Mouse (Mus musculus): Measurements from ENCODE around the gene Olfr1255. TPM values are rescaled to one million over a fixed set of nuclear protein-coding genes. Genes with fewer than 3 reads are reported as not detected.

Gene Olfr1255
- not detected in 2 replicates for polyA plus RNA-seq (2015; fragmentation: Nextera tagmentation; extraction: Ambion mirVana)

- 82% methylated on average over 3 of the region's 3 CpGs for WGBS
- no peak for ATAC-seq
- Histone ChIP-seq H3K36me3 (ENCODE audit: control insufficient read depth, insufficient read depth) (no peaks in the 10 kb centered on the region), H3K9me3 (ENCODE audit: control insufficient read depth) (no peaks in the 10 kb centered on the region), H3K9ac (ENCODE audit: low read depth, low read length) (no peak within 1 kb of the TSS), H3K4me2 (replicated peaks; ENCODE audit: low read depth) (no peak within 1 kb of the TSS), H3K27ac (ENCODE audit: low read depth, low read length) (no peak within 1 kb of the TSS), H3K27me3 (replicated peaks; ENCODE audit: control insufficient read depth, insufficient read depth, low read length) (no peaks in the 10 kb centered on the region), H3K4me1 (replicated peaks; ENCODE audit: control insufficient read depth, insufficient read depth, low read length) (no peaks in the 10 kb centered on the region), H3K4me3 (ENCODE audit: low read depth, low read length) (no peak within 1 kb of the TSS)
- TF ChIP-seq CTCF (IDR thresholded peaks at IDR 0.05; ENCODE audit: low read depth) = no peak
Measured at GRCm38 (mm10) chr2:89811751-89812150, at the start of gene Olfr1255. Olfr1255 (plus strand) TSS chr2:89812051.

GRCm38 (mm10) chr2:89793519-89793918 lies 18.3 kb upstream of the Olfr1255 start, which contains the start of gene Olfr1254:
Olfr1254 (minus strand) TSS chr2:89793619.
- ATAC-seq = no peak
- Histone ChIP-seq H3K4me3 (ENCODE audit: low read depth, low read length) (no peak within 1 kb of the TSS), H3K4me1 (replicated peaks; ENCODE audit: control insufficient read depth, insufficient read depth, low read length) (no peaks in the 10 kb centered on the region), H3K9me3 (ENCODE audit: control insufficient read depth) (no peaks in the 10 kb centered on the region), H3K27ac (ENCODE audit: low read depth, low read length) (no peak within 1 kb of the TSS), H3K36me3 (ENCODE audit: control insufficient read depth, insufficient read depth) (no peaks in the 10 kb centered on the region), H3K4me2 (replicated peaks; ENCODE audit: low read depth) (no peak within 1 kb of the TSS), H3K9ac (ENCODE audit: low read depth, low read length) (no peak within 1 kb of the TSS), H3K27me3 (replicated peaks; ENCODE audit: control insufficient read depth, insufficient read depth, low read length) (no peaks in the 10 kb centered on the region)
- TF ChIP-seq CTCF (IDR thresholded peaks at IDR 0.05; ENCODE audit: low read depth) = no peak

GRCm38 (mm10) chr2:89799583-89799982 lies 12.3 kb upstream of the Olfr1255 start:
- no peak for ATAC-seq

GRCm38 (mm10) chr2:89810751-89811150 lies 1.1 kb upstream of the Olfr1255 start:
- Histone ChIP-seq H3K27me3 (replicated peaks; ENCODE audit: control insufficient read depth, insufficient read depth, low read length) (no peaks in the 10 kb centered on the region), H3K4me1 (replicated peaks; ENCODE audit: control insufficient read depth, insufficient read depth, low read length) (no peaks in the 10 kb centered on the region), H3K9me3 (ENCODE audit: control insufficient read depth) (no peaks in the 10 kb centered on the region), H3K4me2 (replicated peaks; ENCODE audit: low read depth) (no peak overlapping the region), H3K4me3 (ENCODE audit: low read depth, low read length) (no peak overlapping the region), H3K9ac (ENCODE audit: low read depth, low read length) (no peak overlapping the region), H3K27ac (ENCODE audit: low read depth, low read length) (no peak overlapping the region), H3K36me3 (ENCODE audit: control insufficient read depth, insufficient read depth) (no peaks in the 10 kb centered on the region)
- TF ChIP-seq CTCF (IDR thresholded peaks at IDR 0.05; ENCODE audit: low read depth) = no peak
- no peak for ATAC-seq
- 74% methylated on average over 2 of the region's 2 CpGs for WGBS

More at GRCm38 (mm10) chr2:89799583-89799982, 12.3 kb upstream of the Olfr1255 start:
- Histone ChIP-seq H3K4me1 (replicated peaks; ENCODE audit: control insufficient read depth, insufficient read depth, low read length) (no peaks in the 10 kb centered on the region), H3K4me3 (ENCODE audit: low read depth, low read length) (no peak overlapping the region), H3K9me3 (ENCODE audit: control insufficient read depth) (no peaks in the 10 kb centered on the region), H3K4me2 (replicated peaks; ENCODE audit: low read depth) (no peak overlapping the region), H3K36me3 (ENCODE audit: control insufficient read depth, insufficient read depth) (no peaks in the 10 kb centered on the region), H3K9ac (ENCODE audit: low read depth, low read length) (no peak overlapping the region), H3K27me3 (replicated peaks; ENCODE audit: control insufficient read depth, insufficient read depth, low read length) (no peaks in the 10 kb centered on the region), H3K27ac (ENCODE audit: low read depth, low read length) (no peak overlapping the region)
- no peak for TF ChIP-seq CTCF (IDR thresholded peaks at IDR 0.05; ENCODE audit: low read depth)
- WGBS = 92% methylated on average over 3 of the region's 3 CpGs

GRCm38 (mm10) chr2:89820216-89820615 lies 8.4 kb downstream of the Olfr1255 start:
- no peak overlapping the region for H3K4me2 ChIP-seq (replicated peaks; ENCODE audit: low read depth)
- H3K36me3 ChIP-seq (ENCODE audit: control insufficient read depth, insufficient read depth) = no peaks in the 10 kb centered on the region
- H3K9me3 ChIP-seq (ENCODE audit: control insufficient read depth) = no peaks in the 10 kb centered on the region
- H3K27ac ChIP-seq (ENCODE audit: low read depth, low read length) = no peak overlapping the region
- no peaks in the 10 kb centered on the region for H3K27me3 ChIP-seq (replicated peaks; ENCODE audit: control insufficient read depth, insufficient read depth, low read length)
- WGBS = 84% methylated on average over 1 of the region's 1 CpGs
- no peak for TF ChIP-seq CTCF (IDR thresholded peaks at IDR 0.05; ENCODE audit: low read depth)
- H3K4me1 ChIP-seq (replicated peaks; ENCODE audit: control insufficient read depth, insufficient read depth, low read length) = no peaks in the 10 kb centered on the region
- no peak overlapping the region for H3K4me3 ChIP-seq (ENCODE audit: low read depth, low read length)
- ATAC-seq = no peak
- no peak overlapping the region for H3K9ac ChIP-seq (ENCODE audit: low read depth, low read length)

- Histone ChIP-seq H3K4me3 (ENCODE audit: low read depth, low read length) (no peak within 1 kb of the TSS), H3K9ac (ENCODE audit: low read depth, low read length) (no peak within 1 kb of the TSS), H3K36me3 (ENCODE audit: control insufficient read depth, insufficient read depth) (no peaks in the 10 kb centered on the region), H3K4me2 (replicated peaks; ENCODE audit: low read depth) (no peak within 1 kb of the TSS), H3K4me1 (replicated peaks; ENCODE audit: control insufficient read depth, insufficient read depth, low read length) (no peaks in the 10 kb centered on the region), H3K27me3 (replicated peaks; ENCODE audit: control insufficient read depth, insufficient read depth, low read length) (no peaks in the 10 kb centered on the region), H3K27ac (ENCODE audit: low read depth, low read length) (no peak within 1 kb of the TSS), H3K9me3 (ENCODE audit: control insufficient read depth) (no peaks in the 10 kb centered on the region)
- no peak for TF ChIP-seq CTCF (IDR thresholded peaks at IDR 0.05; ENCODE audit: low read depth)
- no peak for ATAC-seq
- 50% methylated on average over 2 of the region's 2 CpGs for WGBS
Measured at GRCm38 (mm10) chr2:89841455-89841854, 29.6 kb downstream of the Olfr1255 start, which contains the start of gene Olfr1256. Olfr1256 (minus strand) TSS chr2:89841555.

GRCm38 (mm10) chr2:89848105-89848504 lies 36.3 kb downstream of the Olfr1255 start, which contains the start of gene Olfr48:
Olfr48 (minus strand) TSS chr2:89848205.
- Histone ChIP-seq H3K4me3 (ENCODE audit: low read depth, low read length) (no peak within 1 kb of the TSS), H3K4me1 (replicated peaks; ENCODE audit: control insufficient read depth, insufficient read depth, low read length) (no peaks in the 10 kb centered on the region), H3K4me2 (replicated peaks; ENCODE audit: low read depth) (no peak within 1 kb of the TSS), H3K27me3 (replicated peaks; ENCODE audit: control insufficient read depth, insufficient read depth, low read length) (no peaks in the 10 kb centered on the region), H3K9ac (ENCODE audit: low read depth, low read length) (no peak within 1 kb of the TSS), H3K9me3 (ENCODE audit: control insufficient read depth) (no peaks in the 10 kb centered on the region), H3K27ac (ENCODE audit: low read depth, low read length) (no peak within 1 kb of the TSS), H3K36me3 (ENCODE audit: control insufficient read depth, insufficient read depth) (no peaks in the 10 kb centered on the region)
- 81% methylated on average over 5 of the region's 5 CpGs for WGBS
- no peak for ATAC-seq
- TF ChIP-seq CTCF (IDR thresholded peaks at IDR 0.05; ENCODE audit: low read depth) = no peak

Data from intestine, postnatal 0 days (tissue).